Mouse (Mus musculus) NIH3T3 (cell line): ENCODE data around the gene Magea2.
A peak's percentile ranks its signal among the peaks of the same experiment; 100 is the strongest.
"Not testable (repeated sequence)": the region's sequence is repeated elsewhere in the genome, so short reads cannot be mapped to it uniquely, and the experiment has no call there.

Source experiments
- DNase-seq: peaks from one replicate; pipeline ENCODE4 v3.0.0-alpha.2; 2012; ENCODE audit warnings: low read depth

Magea2 gene

GRCm38 (mm10) chrX:155093566-155093965, at the start of gene Magea2:
Gene Magea2 (minus strand): TSS chrX:155093666.
- DNase-seq = not testable (repeated sequence)

GRCm38 (mm10) chrX:155128312-155128711, 34.8 kb upstream of the Magea2 start, which contains the start of gene Cldn34b2:
Gene Cldn34b2 (minus strand): TSS chrX:155128412.
- DNase-seq = not testable (repeated sequence)

- peak; percentile 60 for DNase-seq
Measured at GRCm38 (mm10) chrX:155098024-155098423, 4.6 kb upstream of the Magea2 start.

- DNase-seq = not testable (repeated sequence)
Measured at GRCm38 (mm10) chrX:155089693-155090092, 3.8 kb downstream of the Magea2 start, which contains the start of gene Magea1. Gene Magea1 (minus strand): TSS chrX:155089793.

GRCm38 (mm10) chrX:155063045-155063444, 30.4 kb downstream of the Magea2 start, which contains the start of gene Magea5:
Gene Magea5 (minus strand): TSS chrX:155063145.
- not testable (repeated sequence) for DNase-seq

DNA sequence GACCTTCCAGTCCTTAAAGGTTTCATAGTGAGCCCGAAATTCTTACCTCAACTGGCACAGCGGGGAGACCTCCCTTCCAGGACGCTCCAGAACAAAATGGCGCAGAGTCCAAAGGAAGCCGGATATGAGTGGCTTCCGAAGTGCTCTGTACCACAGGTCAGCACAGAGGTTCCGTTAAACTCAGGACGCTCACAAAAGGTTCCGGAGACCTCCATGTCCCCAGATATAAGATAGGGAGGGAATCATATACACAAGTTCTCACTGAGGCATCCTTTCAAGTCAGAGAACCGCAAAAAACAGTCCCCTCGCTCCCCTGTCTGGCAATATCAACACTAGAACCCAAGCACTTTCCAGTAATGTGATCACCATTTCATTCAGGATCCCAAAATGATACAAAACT, 97.7 kb downstream of the Magea2 start, which contains the start of gene Magea8:
Gene Magea8, minus strand, starts transcription at position 101 of the 400 bp plus-strand sequence.
- not testable (repeated sequence) for DNase-seq
